14 mouse cellular contexts compared by ENCODE assay signal in genomic region chr8:111746582-111747465, GRCm38 (mm10). TPM values are rescaled to one million over a fixed set of nuclear protein-coding genes. Genes with fewer than 3 reads are reported as not detected.
DNase-seq lines count a peak whose midpoint lies in the region; ATAC-seq and TF ChIP-seq lines count a peak whose summit lies in the region.
"Had no signal": no experiment of that assay in that cellular context is flagged by ENCODE, and none has a peak within 500 bp of the region (broad histone marks: within the 10 kb centered on the region; RNA-seq: fewer than 3 reads in every experiment).

No protein-coding gene starts in this region.

- TF ChIP-seq CTCF in E14TG2a.4 (conservative IDR thresholded peaks at IDR 0.05; ENCODE audit: low read length): no peak

- H3K4me1 ChIP-seq in heart, embryonic 16.5 days (ENCODE audit: control insufficient read depth, insufficient read depth, low read length): peaks cover 40% of the 10 kb centered on the region
- H3K4me1 ChIP-seq in E14TG2a.4 (replicated peaks; ENCODE audit: low read depth, low read length): peaks cover 86% of the 10 kb centered on the region

- H3K27me3 ChIP-seq in heart, embryonic 16.5 days (ENCODE audit: control insufficient read depth, insufficient read depth, low read length): no peaks in the 10 kb centered on the region
- no peaks in the 10 kb centered on the region for H3K27me3 ChIP-seq in E14TG2a.4 (ENCODE audit: insufficient read depth, low read length)
- H3K27me3 ChIP-seq: embryonic facial prominence, embryonic 15.5 days; midbrain, embryonic 13.5 days had no signal

- H3K27ac ChIP-seq in heart, embryonic 16.5 days (ENCODE audit: low read length): peak overlapping the region; percentile 73

- DNase-seq in heart, postnatal 25 days (ENCODE audit: low spot score): no peak
- peak; percentile 72 for DNase-seq in NIH3T3 (ENCODE audit: low read depth)
- DNase-seq in kidney, postnatal 10 days: peak; percentile 63
- no peak for DNase-seq in T-cell, adult 2 months (ENCODE audit: low spot score)
- no peak for DNase-seq in gastrocnemius, postnatal 10 days
- no peak for DNase-seq in thymus, postnatal 36 days

- H3K4me2 ChIP-seq in heart, embryonic 16.5 days (ENCODE audit: low read depth, low read length): peak overlapping the region; percentile 54; the same call in 1 of the 2 replicates

- no peaks in the 10 kb centered on the region for H3K36me3 ChIP-seq in heart, embryonic 16.5 days (ENCODE audit: control insufficient read depth, insufficient read depth)
- H3K36me3 ChIP-seq in E14TG2a.4 (ENCODE audit: insufficient read depth, low read length): no peaks in the 10 kb centered on the region
- H3K36me3 ChIP-seq: embryonic facial prominence, embryonic 15.5 days; midbrain, embryonic 13.5 days had no signal

- H3K9ac ChIP-seq in heart, embryonic 16.5 days (ENCODE audit: low read length): no peak overlapping the region
- H3K9ac ChIP-seq: embryonic facial prominence, embryonic 15.5 days had no signal

- 31% methylated on average over 13 of the region's 13 CpGs for WGBS in heart, embryonic 16.5 days

- intact Hi-C loops in heart, postnatal 25 days (cut with DNase I): no loop called here

- ATAC-seq in heart, embryonic 16.5 days (replicated peaks; ENCODE audit: extremely low read depth, insufficient read depth, low FRiP score): no peak
- ATAC-seq: activated CD4-positive, CD25-positive, alpha-beta regulatory T cell, adult 4 months had no signal

- no peaks in the 10 kb centered on the region for H3K9me3 ChIP-seq in heart, embryonic 16.5 days (replicated peaks; ENCODE audit: control insufficient read depth, low read length)
- no peaks in the 10 kb centered on the region for H3K9me3 ChIP-seq in E14TG2a.4 (ENCODE audit: low read length)
- H3K9me3 ChIP-seq: embryonic facial prominence, embryonic 15.5 days; midbrain, embryonic 13.5 days had no signal

- no peak overlapping the region for H3K4me3 ChIP-seq in heart, embryonic 16.5 days (ENCODE audit: low read length)
- H3K4me3 ChIP-seq in E14TG2a.4 (replicated peaks; ENCODE audit: low read length): peak overlapping the region; percentile 92

RNA-seq across cellular contexts. Expression of gene Bcar1, which starts 3.2 kb away (rescaled TPM):
- polyA plus RNA-seq in heart, embryonic 16.5 days (2015; fragmentation: Nextera tagmentation; extraction: Ambion mirVana): 39.8 and 46.7 TPM in 2 replicates
- total RNA-seq in heart, postnatal 25 days (2021): 10 to 100 TPM; 18.7 to 20.7 TPM
- 10 to 100 TPM; 22.3 to 27.1 TPM for total RNA-seq in gastrocnemius, postnatal 10 days (2021)
- total RNA-seq: granulocyte monocyte progenitor cell, adult 5-6 weeks had no signal

RNA-seq across cellular contexts. Expression of gene Ctrb1, which starts 56.0 kb away (rescaled TPM):
- polyA plus RNA-seq in heart, embryonic 16.5 days (2015; fragmentation: Nextera tagmentation; extraction: Ambion mirVana): 0.17 and 2.1 TPM in 2 replicates
- total RNA-seq in heart, postnatal 25 days (2021): not detected
- not detected for total RNA-seq in gastrocnemius, postnatal 10 days (2021)
- total RNA-seq: granulocyte monocyte progenitor cell, adult 5-6 weeks; layer of hippocampus, postnatal 25 days; neutrophil, adult 5-6 weeks had no signal
- polyA plus RNA-seq: activated CD4-positive, CD25-positive, alpha-beta regulatory T cell, adult 4 months had no signal

Comparison
In these comparisons a context has a peak if more than half of its experiments do, and no peak if none do; other contexts are left out.
1. DNase-seq: peak in NIH3T3 (single experiment) and kidney, postnatal 10 days (single experiment); none in heart, postnatal 25 days (single experiment), T-cell, adult 2 months (single experiment), gastrocnemius, postnatal 10 days (single experiment) and thymus, postnatal 36 days (0 of 2).